Mouse (Mus musculus): Measurements from ENCODE around the gene Tnfrsf13c. TPM values are rescaled to one million over a fixed set of nuclear protein-coding genes. Genes with fewer than 3 reads are reported as not detected.

Gene Tnfrsf13c
- polyA plus RNA-seq, 1 experiment from 2014 or later: not detected

- H3K4me2 ChIP-seq (ENCODE audit: low read length): no peak overlapping the region
- 21% methylated on average over 5 of the region's 5 CpGs for WGBS
- H3K27ac ChIP-seq (replicated peaks; ENCODE audit: low read depth, low read length): no peak overlapping the region
- no peaks in the 10 kb centered on the region for H3K27me3 ChIP-seq (ENCODE audit: control insufficient read depth, insufficient read depth, low read length)
- H3K9ac ChIP-seq (replicated peaks; ENCODE audit: low read length): no peak overlapping the region
- H3K4me3 ChIP-seq (replicated peaks; ENCODE audit: low read depth, low read length): no peak overlapping the region
- H3K36me3 ChIP-seq (ENCODE audit: control insufficient read depth, insufficient read depth, low read length): no peaks in the 10 kb centered on the region
- ATAC-seq (ENCODE audit: low FRiP score, low TSS enrichment) (peak; percentile 67; the same call in 1 of the 2 replicates), DNase-seq (peak; percentile 90)
- H3K9me3 ChIP-seq (ENCODE audit: control insufficient read depth, low read length): no peaks in the 10 kb centered on the region
- no peaks in the 10 kb centered on the region for H3K4me1 ChIP-seq (ENCODE audit: control insufficient read depth, insufficient read depth, low read length)
Observed at GRCm38 (mm10) chr15:82236565-82236964, 12.4 kb upstream of the Tnfrsf13c start.

DNA sequence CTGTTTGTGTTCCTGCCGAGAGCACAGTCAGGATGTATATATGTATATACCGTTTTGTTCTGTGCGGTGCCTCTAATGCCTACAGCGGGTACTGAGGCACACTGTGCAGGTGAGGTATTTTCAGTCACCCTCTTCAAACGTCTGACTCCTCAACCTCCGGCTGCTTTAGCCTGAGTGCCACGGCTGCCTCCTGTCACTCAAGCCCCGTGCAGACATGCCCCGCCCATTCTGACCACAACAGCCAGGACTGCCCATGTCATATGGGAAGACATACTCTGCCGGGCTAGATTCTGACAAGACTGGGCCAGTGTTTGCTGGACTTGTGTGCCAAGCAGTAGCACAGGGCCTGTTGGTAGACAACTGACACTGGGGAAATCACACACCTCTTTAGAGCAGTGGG is 11.5 kb upstream of the Tnfrsf13c start:
- Histone ChIP-seq H3K4me1 (ENCODE audit: control insufficient read depth, insufficient read depth, low read length) (no peaks in the 10 kb centered on the region), H3K9me3 (ENCODE audit: control insufficient read depth, low read length) (no peaks in the 10 kb centered on the region), H3K4me3 (replicated peaks; ENCODE audit: low read depth, low read length) (no peak overlapping the region), H3K36me3 (ENCODE audit: control insufficient read depth, insufficient read depth, low read length) (no peaks in the 10 kb centered on the region), H3K27ac (replicated peaks; ENCODE audit: low read depth, low read length) (no peak overlapping the region), H3K4me2 (ENCODE audit: low read length) (no peak overlapping the region), H3K27me3 (ENCODE audit: control insufficient read depth, insufficient read depth, low read length) (no peaks in the 10 kb centered on the region), H3K9ac (replicated peaks; ENCODE audit: low read length) (no peak overlapping the region)
- 75% methylated on average over 10 of the region's 10 CpGs for WGBS
- DNase-seq: no peak
- no peak for ATAC-seq (ENCODE audit: low FRiP score, low TSS enrichment)

DNA sequence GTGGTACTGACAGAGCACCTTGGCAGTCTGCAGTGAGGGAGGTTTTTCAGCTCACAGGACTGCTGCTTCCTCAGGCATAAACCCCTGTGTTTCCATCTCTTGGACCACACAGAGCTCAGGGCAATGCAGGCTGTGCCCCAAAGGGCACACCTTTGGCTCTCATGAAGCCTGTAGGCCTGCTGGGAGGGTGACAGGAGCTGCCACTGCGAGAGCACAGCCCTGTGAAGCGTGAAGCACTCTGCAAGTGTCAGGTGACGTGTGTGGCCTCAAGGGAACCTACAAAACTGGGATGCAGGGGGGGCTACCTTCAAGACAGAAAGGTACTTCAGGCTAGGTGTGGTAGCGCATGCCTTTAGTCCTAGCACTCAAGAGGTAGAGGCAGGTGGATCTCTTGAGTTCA is 8.5 kb upstream of the Tnfrsf13c start:
- Histone ChIP-seq H3K4me3 (replicated peaks; ENCODE audit: low read depth, low read length) (no peak overlapping the region), H3K36me3 (ENCODE audit: control insufficient read depth, insufficient read depth, low read length) (no peaks in the 10 kb centered on the region), H3K9ac (replicated peaks; ENCODE audit: low read length) (no peak overlapping the region), H3K27ac (replicated peaks; ENCODE audit: low read depth, low read length) (no peak overlapping the region), H3K27me3 (ENCODE audit: control insufficient read depth, insufficient read depth, low read length) (no peaks in the 10 kb centered on the region), H3K9me3 (ENCODE audit: control insufficient read depth, low read length) (no peaks in the 10 kb centered on the region), H3K4me1 (ENCODE audit: control insufficient read depth, insufficient read depth, low read length) (no peaks in the 10 kb centered on the region), H3K4me2 (ENCODE audit: low read length) (no peak overlapping the region)
- DNase-seq (no peak), ATAC-seq (ENCODE audit: low FRiP score, low TSS enrichment) (no peak)
- 68% methylated on average over 4 of the region's 4 CpGs for WGBS

- no peaks in the 10 kb centered on the region for H3K27me3 ChIP-seq (ENCODE audit: control insufficient read depth, insufficient read depth, low read length)
- no peaks in the 10 kb centered on the region for H3K36me3 ChIP-seq (ENCODE audit: control insufficient read depth, insufficient read depth, low read length)
- no peaks in the 10 kb centered on the region for H3K4me1 ChIP-seq (ENCODE audit: control insufficient read depth, insufficient read depth, low read length)
- WGBS: 63% methylated on average over 11 of the region's 11 CpGs
- DNase-seq (no peak), ATAC-seq (ENCODE audit: low FRiP score, low TSS enrichment) (no peak)
- no peaks in the 10 kb centered on the region for H3K9me3 ChIP-seq (ENCODE audit: control insufficient read depth, low read length)
- no peak overlapping the region for H3K4me3 ChIP-seq (replicated peaks; ENCODE audit: low read depth, low read length)
- no peak overlapping the region for H3K9ac ChIP-seq (replicated peaks; ENCODE audit: low read length)
- no peak overlapping the region for H3K4me2 ChIP-seq (ENCODE audit: low read length)
- no peak overlapping the region for H3K27ac ChIP-seq (replicated peaks; ENCODE audit: low read depth, low read length)
Observed at GRCm38 (mm10) chr15:82231591-82232378, 7.6 kb upstream of the Tnfrsf13c start.

DNA sequence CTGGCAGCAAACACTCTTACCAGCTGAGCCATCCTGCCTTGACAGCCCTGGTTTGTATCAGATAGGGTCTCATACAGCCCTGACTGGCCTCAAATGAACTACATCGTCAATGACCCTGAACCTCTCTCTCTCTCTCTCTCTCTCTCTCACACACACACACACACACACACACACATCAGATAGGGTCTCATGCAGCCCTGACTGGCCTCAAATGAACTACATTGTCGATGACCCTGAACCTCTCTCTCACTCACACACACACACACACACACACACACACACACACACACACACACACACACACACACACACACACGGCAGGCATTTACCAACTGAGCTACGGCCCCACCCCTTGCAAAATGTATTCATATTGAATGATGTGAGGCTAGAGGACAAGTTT is 6.9 kb upstream of the Tnfrsf13c start:
- H3K9me3 ChIP-seq (ENCODE audit: control insufficient read depth, low read length): no peaks in the 10 kb centered on the region
- no peaks in the 10 kb centered on the region for H3K36me3 ChIP-seq (ENCODE audit: control insufficient read depth, insufficient read depth, low read length)
- H3K9ac ChIP-seq (replicated peaks; ENCODE audit: low read length): no peak overlapping the region
- DNase-seq (no peak), ATAC-seq (ENCODE audit: low FRiP score, low TSS enrichment) (no peak)
- H3K4me1 ChIP-seq (ENCODE audit: control insufficient read depth, insufficient read depth, low read length): no peaks in the 10 kb centered on the region
- WGBS: 81% methylated on average over 4 of the region's 4 CpGs
- H3K4me2 ChIP-seq (ENCODE audit: low read length): no peak overlapping the region
- no peaks in the 10 kb centered on the region for H3K27me3 ChIP-seq (ENCODE audit: control insufficient read depth, insufficient read depth, low read length)
- no peak overlapping the region for H3K27ac ChIP-seq (replicated peaks; ENCODE audit: low read depth, low read length)
- no peak overlapping the region for H3K4me3 ChIP-seq (replicated peaks; ENCODE audit: low read depth, low read length)

GRCm38 (mm10) chr15:82230098-82230611 is 6.0 kb upstream of the Tnfrsf13c start:
- no peak overlapping the region for H3K4me2 ChIP-seq (ENCODE audit: low read length)
- DNase-seq: no peak

DNA sequence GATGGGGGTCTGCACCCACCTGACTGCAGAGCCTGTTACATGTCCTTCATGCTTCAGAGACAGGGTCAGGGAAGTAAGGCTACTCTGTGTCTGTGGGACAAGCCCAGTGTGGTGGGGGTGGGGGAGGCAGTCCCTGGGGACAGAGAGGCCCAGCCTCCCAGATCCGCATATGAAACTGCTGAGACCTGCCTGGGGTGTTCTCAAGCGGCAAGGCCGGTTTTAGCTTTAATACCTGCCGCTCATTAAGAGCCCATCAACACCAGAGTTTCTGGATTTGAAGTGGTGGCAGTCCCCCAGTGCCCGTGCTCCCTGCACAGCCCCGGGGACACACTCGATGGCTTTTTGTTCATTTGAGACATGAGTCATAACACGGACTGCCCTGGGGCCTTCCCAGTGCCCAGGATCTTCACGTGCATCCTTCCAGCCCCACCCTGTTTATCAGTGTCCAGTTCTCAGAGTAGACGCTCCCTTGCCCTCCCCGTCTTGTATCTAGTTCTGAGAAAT is 5.4 kb upstream of the Tnfrsf13c start:
- Histone ChIP-seq H3K27me3 (ENCODE audit: control insufficient read depth, insufficient read depth, low read length) (no peaks in the 10 kb centered on the region), H3K27ac (replicated peaks; ENCODE audit: low read depth, low read length) (no peak overlapping the region), H3K36me3 (ENCODE audit: control insufficient read depth, insufficient read depth, low read length) (no peaks in the 10 kb centered on the region), H3K4me1 (ENCODE audit: control insufficient read depth, insufficient read depth, low read length) (no peaks in the 10 kb centered on the region), H3K9ac (replicated peaks; ENCODE audit: low read length) (no peak overlapping the region; the same call in 1 of the 2 replicates), H3K4me2 (ENCODE audit: low read length) (no peak overlapping the region), H3K9me3 (ENCODE audit: control insufficient read depth, low read length) (no peaks in the 10 kb centered on the region), H3K4me3 (replicated peaks; ENCODE audit: low read depth, low read length) (no peak overlapping the region)
- no peak for DNase-seq
- 40% methylated on average over 11 of the region's 11 CpGs for WGBS
- ATAC-seq (ENCODE audit: low FRiP score, low TSS enrichment): no peak

More at GRCm38 (mm10) chr15:82230098-82230611, 6.0 kb upstream of the Tnfrsf13c start:
- no peak for ATAC-seq (ENCODE audit: low FRiP score, low TSS enrichment)
- Histone ChIP-seq H3K4me3 (replicated peaks; ENCODE audit: low read depth, low read length) (no peak overlapping the region), H3K4me1 (ENCODE audit: control insufficient read depth, insufficient read depth, low read length) (no peaks in the 10 kb centered on the region), H3K9me3 (ENCODE audit: control insufficient read depth, low read length) (no peaks in the 10 kb centered on the region), H3K27me3 (ENCODE audit: control insufficient read depth, insufficient read depth, low read length) (no peaks in the 10 kb centered on the region), H3K9ac (replicated peaks; ENCODE audit: low read length) (no peak overlapping the region), H3K36me3 (ENCODE audit: control insufficient read depth, insufficient read depth, low read length) (no peaks in the 10 kb centered on the region), H3K27ac (replicated peaks; ENCODE audit: low read depth, low read length) (no peak overlapping the region)
- 74% methylated on average over 6 of the region's 6 CpGs for WGBS

DNA sequence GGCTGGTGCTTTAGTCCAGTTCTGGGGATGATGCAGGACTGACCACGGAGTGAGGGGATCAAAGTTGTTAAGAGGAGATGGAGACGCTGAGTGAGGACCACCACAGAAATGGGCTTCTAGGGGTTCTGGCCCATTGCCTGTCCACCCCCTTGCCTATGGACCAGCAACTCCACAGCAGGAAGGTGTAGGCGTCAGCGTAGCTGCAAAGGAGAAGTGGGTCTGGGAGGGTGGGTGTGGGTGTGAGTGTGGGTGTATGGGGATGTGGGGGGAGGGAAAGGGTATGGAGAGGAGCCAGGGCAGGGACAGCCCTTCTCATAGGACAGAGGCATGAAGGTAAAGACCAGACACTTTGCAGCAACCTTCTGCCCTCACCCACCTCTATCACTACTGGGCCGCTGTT is 1.6 kb upstream of the Tnfrsf13c start:
- Histone ChIP-seq H3K4me2 (ENCODE audit: low read length) (no peak overlapping the region), H3K4me3 (replicated peaks; ENCODE audit: low read depth, low read length) (no peak overlapping the region), H3K36me3 (ENCODE audit: control insufficient read depth, insufficient read depth, low read length) (no peaks in the 10 kb centered on the region), H3K9ac (replicated peaks; ENCODE audit: low read length) (no peak overlapping the region), H3K27ac (replicated peaks; ENCODE audit: low read depth, low read length) (no peak overlapping the region), H3K4me1 (ENCODE audit: control insufficient read depth, insufficient read depth, low read length) (peaks cover 10% of the 10 kb centered on the region; the same call in 1 of the 2 replicates), H3K9me3 (ENCODE audit: control insufficient read depth, low read length) (no peaks in the 10 kb centered on the region), H3K27me3 (ENCODE audit: control insufficient read depth, insufficient read depth, low read length) (peaks cover 3% of the 10 kb centered on the region; the same call in 1 of the 2 replicates)
- DNase-seq (no peak), ATAC-seq (ENCODE audit: low FRiP score, low TSS enrichment) (no peak)
- WGBS: 92% methylated on average over 5 of the region's 5 CpGs
